In genomic region chr4:151088819-151089218, GRCm38 (mm10) we compare ENCODE assay signal across 15 mouse cellular contexts. TPM values are rescaled to one million over a fixed set of nuclear protein-coding genes. Genes with fewer than 3 reads are reported as not detected.
DNase-seq lines count a peak whose midpoint lies in the region; ATAC-seq and TF ChIP-seq lines count a peak whose summit lies in the region.
"Had no signal": no experiment of that assay in that cellular context is flagged by ENCODE, and none has a peak within 500 bp of the region (broad histone marks: within the 10 kb centered on the region; RNA-seq: fewer than 3 reads in every experiment).

No protein-coding gene starts in this region.

- no peak for TF ChIP-seq CTCF in brain, embryonic 14.5 days (IDR thresholded peaks at IDR 0.05; ENCODE audit: borderline replicate concordance, extremely low read depth, insufficient read depth, insufficient read length)
- no peak for TF ChIP-seq CTCF in cerebellum, adult 2 months (IDR thresholded peaks at IDR 0.05; ENCODE audit: borderline replicate concordance, insufficient read depth, low read depth, low read length)

- WGBS in hindbrain, embryonic 12.5 days = 93% methylated on average over 12 of the region's 14 CpGs
- WGBS in hindbrain, embryonic 10.5 days = 93% methylated on average over 14 of the region's 14 CpGs
- WGBS in cerebellum, adult 2 months = 20% methylated on average over 14 of the region's 14 CpGs
- WGBS in heart, embryonic 15.5 days = 74% methylated on average over 14 of the region's 14 CpGs

- H3K4me3 ChIP-seq in hindbrain, embryonic 12.5 days = no peak overlapping the region
- H3K4me3 ChIP-seq in hindbrain, embryonic 10.5 days = no peak overlapping the region
- H3K4me3 ChIP-seq in cerebellum, adult 2 months (replicated peaks; ENCODE audit: insufficient read depth, low read depth, low read length) = no peak overlapping the region
- no peak overlapping the region for H3K4me3 ChIP-seq in heart, embryonic 15.5 days
- H3K4me3 ChIP-seq: embryonic facial prominence, embryonic 12.5 days; lung, embryonic 15.5 days had no signal

- peaks cover 9% of the 10 kb centered on the region for H3K4me1 ChIP-seq in hindbrain, embryonic 12.5 days
- peaks cover 8% of the 10 kb centered on the region for H3K4me1 ChIP-seq in hindbrain, embryonic 10.5 days (replicated peaks)
- H3K4me1 ChIP-seq in cerebellum, adult 2 months (ENCODE audit: control insufficient read depth, insufficient read depth, low read length) = peaks cover 56% of the 10 kb centered on the region
- H3K4me1 ChIP-seq in heart, embryonic 15.5 days (replicated peaks) = peaks cover 47% of the 10 kb centered on the region
- H3K4me1 ChIP-seq: embryonic facial prominence, embryonic 12.5 days; lung, embryonic 15.5 days had no signal

- no peak for DNase-seq in hindbrain, embryonic 10.5 days (ENCODE audit: low spot score)
- peak; percentile 20 for DNase-seq in brain, embryonic 14.5 days (ENCODE audit: low read depth)
- peak; percentile 86 to 94 for DNase-seq in cerebellum, adult 2 months
- DNase-seq in right cerebral cortex, postnatal 4 days = no peak
- no peak for DNase-seq in urinary bladder, postnatal 25 days (ENCODE audit: low spot score)
- DNase-seq: thymus, postnatal 36 days had no signal

- no peaks in the 10 kb centered on the region for H3K27me3 ChIP-seq in hindbrain, embryonic 12.5 days
- H3K27me3 ChIP-seq in hindbrain, embryonic 10.5 days (ENCODE audit: insufficient read depth, poor library complexity, severe bottlenecking) = no peaks in the 10 kb centered on the region
- H3K27me3 ChIP-seq in cerebellum, adult 2 months (ENCODE audit: control insufficient read depth, insufficient read depth, low read length) = no peaks in the 10 kb centered on the region
- H3K27me3 ChIP-seq in heart, embryonic 15.5 days = no peaks in the 10 kb centered on the region
- H3K27me3 ChIP-seq: embryonic facial prominence, embryonic 12.5 days; lung, embryonic 15.5 days had no signal

- no peak overlapping the region for H3K4me2 ChIP-seq in hindbrain, embryonic 12.5 days (replicated peaks)
- no peak overlapping the region for H3K4me2 ChIP-seq in heart, embryonic 15.5 days
- H3K4me2 ChIP-seq: embryonic facial prominence, embryonic 12.5 days; lung, embryonic 15.5 days had no signal

- H3K36me3 ChIP-seq in hindbrain, embryonic 12.5 days = peaks cover 49% of the 10 kb centered on the region
- peaks cover 61% of the 10 kb centered on the region for H3K36me3 ChIP-seq in hindbrain, embryonic 10.5 days
- H3K36me3 ChIP-seq in heart, embryonic 15.5 days = peaks cover 10% of the 10 kb centered on the region; the same call in 1 of the 2 replicates
- H3K36me3 ChIP-seq: G1E; lung, embryonic 15.5 days had no signal

- TF ChIP-seq POLR2A in brain, embryonic 14.5 days (IDR thresholded peaks at IDR 0.05; ENCODE audit: borderline replicate concordance, extremely low read depth, insufficient read depth, insufficient read length, poor library complexity, severe bottlenecking) = no peak
- no peak for TF ChIP-seq POLR2A in cerebellum, adult 2 months (IDR thresholded peaks at IDR 0.05; ENCODE audit: borderline replicate concordance, insufficient read depth, low read length)

- no peaks in the 10 kb centered on the region for H3K9me3 ChIP-seq in hindbrain, embryonic 12.5 days (replicated peaks)
- no peaks in the 10 kb centered on the region for H3K9me3 ChIP-seq in hindbrain, embryonic 10.5 days
- no peaks in the 10 kb centered on the region for H3K9me3 ChIP-seq in heart, embryonic 15.5 days (replicated peaks)
- H3K9me3 ChIP-seq: embryonic facial prominence, embryonic 12.5 days; lung, embryonic 15.5 days had no signal

- ATAC-seq in hindbrain, embryonic 12.5 days (ENCODE audit: low FRiP score) = no peak
- no peak for ATAC-seq in heart, embryonic 15.5 days (replicated peaks; ENCODE audit: insufficient number of reproducible peaks, insufficient read depth, low FRiP score, low read depth)
- ATAC-seq: activated CD4-positive, CD25-positive, alpha-beta regulatory T cell, adult 4 months had no signal

- H3K27ac ChIP-seq in hindbrain, embryonic 12.5 days = no peak overlapping the region
- no peak overlapping the region for H3K27ac ChIP-seq in hindbrain, embryonic 10.5 days
- H3K27ac ChIP-seq in cerebellum, adult 2 months (ENCODE audit: insufficient read depth, low read length) = peak overlapping the region; percentile 97
- H3K27ac ChIP-seq in heart, embryonic 15.5 days = peak overlapping the region; percentile 59
- H3K27ac ChIP-seq: embryonic facial prominence, embryonic 12.5 days; lung, embryonic 15.5 days had no signal

- peak overlapping the region; percentile 23; the same call in 1 of the 2 replicates for H3K9ac ChIP-seq in hindbrain, embryonic 12.5 days
- H3K9ac ChIP-seq in heart, embryonic 15.5 days = 0 out of 2 replicates have a peak overlapping the region, but pooled peaks have one; percentile 9
- H3K9ac ChIP-seq: lung, embryonic 15.5 days had no signal

RNA-seq across cellular contexts. Expression of gene Gm13090, which starts 0.6 kb away (rescaled TPM):
- polyA plus RNA-seq in hindbrain, embryonic 12.5 days (2016; fragmentation: Nextera tagmentation; extraction: Ambion mirVana) = not detected in 2 replicates
- polyA plus RNA-seq in hindbrain, embryonic 10.5 days (2016; fragmentation: Nextera tagmentation; extraction: Ambion mirVana) = not detected in 2 replicates
- polyA plus RNA-seq in brain, embryonic 14.5 days (2012; rRNA removed) = not detected in 2 replicates
- polyA plus RNA-seq in cerebellum, adult 2 months (2012; rRNA removed) = not detected in 2 replicates
- not detected in 2 replicates for polyA plus RNA-seq in heart, embryonic 15.5 days (2015; fragmentation: Nextera tagmentation; extraction: Ambion mirVana)
- polyA plus RNA-seq: activated CD4-positive, CD25-positive, alpha-beta regulatory T cell, adult 4 months; embryonic facial prominence, embryonic 12.5 days; G1E; intestine, embryonic 14.5 days; large intestine, adult 2 months; limb, embryonic 14.5 days; lung, embryonic 15.5 days had no signal

RNA-seq across cellular contexts. Expression of gene Vamp3, which starts 31.1 kb away (rescaled TPM):
- polyA plus RNA-seq in hindbrain, embryonic 12.5 days (2016; fragmentation: Nextera tagmentation; extraction: Ambion mirVana) = 85.7 and 86.3 TPM in 2 replicates
- polyA plus RNA-seq in hindbrain, embryonic 10.5 days (2016; fragmentation: Nextera tagmentation; extraction: Ambion mirVana) = 105 and 123 TPM in 2 replicates
- polyA plus RNA-seq in brain, embryonic 14.5 days (2012; rRNA removed) = 55.8 and 55.9 TPM in 2 replicates
- polyA plus RNA-seq in cerebellum, adult 2 months (2012; rRNA removed) = 61.3 and 67.9 TPM in 2 replicates
- polyA plus RNA-seq in heart, embryonic 15.5 days (2015; fragmentation: Nextera tagmentation; extraction: Ambion mirVana) = 88.0 and 98.5 TPM in 2 replicates

RNA-seq across cellular contexts. Expression of gene Per3, which starts 44.4 kb away (rescaled TPM):
- 5.6 and 6.0 TPM in 2 replicates for polyA plus RNA-seq in hindbrain, embryonic 12.5 days (2016; fragmentation: Nextera tagmentation; extraction: Ambion mirVana)
- polyA plus RNA-seq in hindbrain, embryonic 10.5 days (2016; fragmentation: Nextera tagmentation; extraction: Ambion mirVana) = 4.3 and 5.7 TPM in 2 replicates
- polyA plus RNA-seq in brain, embryonic 14.5 days (2012; rRNA removed) = 4.1 and 4.2 TPM in 2 replicates
- 40.0 TPM in 2 replicates for polyA plus RNA-seq in cerebellum, adult 2 months (2012; rRNA removed)
- 5.7 and 6.6 TPM in 2 replicates for polyA plus RNA-seq in heart, embryonic 15.5 days (2015; fragmentation: Nextera tagmentation; extraction: Ambion mirVana)

Comparison
In these comparisons a context has a peak if more than half of its experiments do, and no peak if none do; other contexts are left out.
1. H3K27ac ChIP-seq: peak in cerebellum, adult 2 months (single experiment) and heart, embryonic 15.5 days (single experiment); none in hindbrain, embryonic 12.5 days (single experiment) and hindbrain, embryonic 10.5 days (single experiment).
2. DNase-seq: peak in brain, embryonic 14.5 days (single experiment) and cerebellum, adult 2 months (2 of 2); none in hindbrain, embryonic 10.5 days (single experiment), right cerebral cortex, postnatal 4 days (single experiment) and urinary bladder, postnatal 25 days (single experiment).